Mouse (Mus musculus): ENCODE results near the gene Clec2i. TPM values are rescaled to one million over a fixed set of nuclear protein-coding genes. Genes with fewer than 3 reads are reported as not detected.

Gene Clec2i
- polyA plus RNA-seq, 1 experiment = not detected

DNA sequence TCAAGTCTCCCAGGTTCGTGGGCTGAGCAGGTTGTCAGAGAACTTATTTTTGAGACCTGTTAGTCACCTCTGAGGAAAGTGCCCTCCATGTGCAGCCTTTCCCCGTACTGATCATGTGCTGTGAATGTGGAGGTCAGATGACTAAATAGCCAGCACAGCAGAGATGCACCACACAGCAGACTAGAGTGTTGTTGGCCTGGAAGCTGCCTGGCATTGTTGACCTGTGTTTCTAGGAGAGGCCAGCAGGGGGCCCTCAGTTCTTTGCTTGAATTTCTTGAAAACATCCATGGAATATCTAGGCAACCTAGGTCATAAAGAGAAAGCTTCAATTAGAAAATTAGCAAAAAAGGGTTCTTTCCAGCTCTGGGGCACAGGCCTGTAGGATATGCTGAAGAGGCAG is 37.5 kb upstream of the Clec2i start:
- Histone ChIP-seq H3K79me2 (ENCODE audit: control insufficient read depth, insufficient read depth) (no peaks in the 10 kb centered on the region), H3K27me3 (ENCODE audit: control insufficient read depth, insufficient read depth, insufficient read length) (no peaks in the 10 kb centered on the region), H3K36me3 (ENCODE audit: control insufficient read depth, insufficient read depth) (no peaks in the 10 kb centered on the region), H3K4me2 (ENCODE audit: low read depth) (no peak overlapping the region), H3ac (ENCODE audit: control insufficient read depth, insufficient read length) (no peak overlapping the region), H3K4me3 (no peak overlapping the region)
- TF ChIP-seq POLR2AphosphoS2 (IDR thresholded peaks at IDR 0.05; ENCODE audit: insufficient read length, low read depth) = no peak
- TF ChIP-seq MYOG (IDR thresholded peaks at IDR 0.05; ENCODE audit: control insufficient read depth in 1 of 3, insufficient read depth in 1 of 3, insufficient read length in 2 of 3, low read depth in 2 of 3) = no peak
- TF ChIP-seq E2F4 (IDR thresholded peaks at IDR 0.05; ENCODE audit: insufficient read depth) = no peak
- TF ChIP-seq TCF3 (IDR thresholded peaks at IDR 0.05; ENCODE audit: insufficient read length, low read depth) = no peak
- TF ChIP-seq MAX (IDR thresholded peaks at IDR 0.05; ENCODE audit: low read depth) = no peak
- no peak for TF ChIP-seq MYOD1 (IDR thresholded peaks at IDR 0.05; ENCODE audit: control insufficient read depth in 1 of 3, insufficient read length in 2 of 3, low read depth in 2 of 3)
- TF ChIP-seq POLR2A (IDR thresholded peaks at IDR 0.05; ENCODE audit: insufficient read length, low read depth) = no peak
- no peak for TF ChIP-seq REST (IDR thresholded peaks at IDR 0.05; ENCODE audit: insufficient read depth, insufficient read length)
- no peak for TF ChIP-seq CEBPB (IDR thresholded peaks at IDR 0.05; ENCODE audit: insufficient read depth, poor library complexity, severe bottlenecking)

DNA sequence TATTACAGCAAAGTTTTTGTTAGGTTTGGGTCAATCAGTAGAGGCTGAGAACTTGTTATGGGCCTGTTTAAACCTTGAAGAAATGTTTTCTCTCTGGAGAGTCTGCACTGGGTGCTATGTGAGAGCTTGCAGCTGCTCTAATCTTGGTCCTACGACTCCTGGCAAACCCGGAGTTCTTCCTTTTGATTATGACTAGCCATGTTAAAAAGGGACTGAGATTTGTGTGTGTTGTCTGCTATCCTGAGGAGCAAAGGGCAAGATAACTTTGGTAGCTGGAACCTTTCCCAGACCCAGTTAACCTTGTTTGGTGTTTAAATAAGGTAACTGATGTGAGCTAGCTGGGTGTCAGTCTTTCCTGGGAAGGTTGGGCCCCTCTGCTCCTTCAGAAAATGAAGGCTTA is 36.7 kb upstream of the Clec2i start:
- no peaks in the 10 kb centered on the region for H3K79me2 ChIP-seq (ENCODE audit: control insufficient read depth, insufficient read depth)
- H3K36me3 ChIP-seq (ENCODE audit: control insufficient read depth, insufficient read depth) = no peaks in the 10 kb centered on the region
- H3K27me3 ChIP-seq (ENCODE audit: control insufficient read depth, insufficient read depth, insufficient read length) = no peaks in the 10 kb centered on the region
- TF ChIP-seq MYOD1 (IDR thresholded peaks at IDR 0.05; ENCODE audit: control insufficient read depth in 1 of 3, insufficient read length in 2 of 3, low read depth in 2 of 3) (no peak), POLR2A (IDR thresholded peaks at IDR 0.05; ENCODE audit: insufficient read length, low read depth) (no peak), CEBPB (IDR thresholded peaks at IDR 0.05; ENCODE audit: insufficient read depth, poor library complexity, severe bottlenecking) (no peak), MYOG (IDR thresholded peaks at IDR 0.05; ENCODE audit: control insufficient read depth in 1 of 3, insufficient read depth in 1 of 3, insufficient read length in 2 of 3, low read depth in 2 of 3) (no peak), MAX (IDR thresholded peaks at IDR 0.05; ENCODE audit: low read depth) (no peak), E2F4 (IDR thresholded peaks at IDR 0.05; ENCODE audit: insufficient read depth) (no peak), SRF (IDR thresholded peaks at IDR 0.05; ENCODE audit: control insufficient read depth, insufficient read length, low read depth) (no peak), TCF12 (IDR thresholded peaks at IDR 0.05; ENCODE audit: insufficient read depth, poor library complexity, severe bottlenecking) (no peak), POLR2AphosphoS2 (IDR thresholded peaks at IDR 0.05; ENCODE audit: insufficient read length, low read depth) (no peak), TCF3 (IDR thresholded peaks at IDR 0.05; ENCODE audit: insufficient read length, low read depth) (no peak), USF1 (IDR thresholded peaks at IDR 0.05; ENCODE audit: low read depth) (no peak), REST (IDR thresholded peaks at IDR 0.05; ENCODE audit: insufficient read depth, insufficient read length) (no peak)
- no peak overlapping the region for H3K4me3 ChIP-seq
- H3K4me2 ChIP-seq (ENCODE audit: low read depth) = no peak overlapping the region
- H3ac ChIP-seq (ENCODE audit: control insufficient read depth, insufficient read length) = no peak overlapping the region

DNA sequence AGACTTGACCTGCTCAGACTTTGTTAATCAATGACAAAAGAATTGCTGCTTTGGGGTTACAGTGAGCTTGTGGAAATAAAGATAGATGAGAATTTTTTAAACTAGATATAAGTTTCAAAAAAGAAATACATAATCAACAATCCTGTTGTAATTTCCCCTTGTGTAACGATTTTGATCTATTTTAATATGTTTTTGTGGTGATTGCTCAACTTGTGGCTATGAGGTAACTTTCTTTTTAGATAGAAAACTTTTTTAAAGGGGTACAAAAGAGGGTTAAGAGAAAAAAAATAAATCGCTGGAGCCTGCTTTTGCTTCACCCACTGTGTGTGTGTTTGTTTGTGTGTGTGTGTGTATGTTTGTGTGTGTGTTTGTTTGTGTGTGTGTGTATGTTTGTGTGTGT is 36.2 kb upstream of the Clec2i start:
- no peak overlapping the region for H3K4me3 ChIP-seq
- no peaks in the 10 kb centered on the region for H3K27me3 ChIP-seq (ENCODE audit: control insufficient read depth, insufficient read depth, insufficient read length)
- H3K79me2 ChIP-seq (ENCODE audit: control insufficient read depth, insufficient read depth) = no peaks in the 10 kb centered on the region
- TF ChIP-seq TCF3 (IDR thresholded peaks at IDR 0.05; ENCODE audit: insufficient read length, low read depth) (no peak), E2F4 (IDR thresholded peaks at IDR 0.05; ENCODE audit: insufficient read depth) (no peak), CEBPB (IDR thresholded peaks at IDR 0.05; ENCODE audit: insufficient read depth, poor library complexity, severe bottlenecking) (no peak), TCF12 (IDR thresholded peaks at IDR 0.05; ENCODE audit: insufficient read depth, poor library complexity, severe bottlenecking) (no peak), MYOD1 (IDR thresholded peaks at IDR 0.05; ENCODE audit: control insufficient read depth in 1 of 3, insufficient read length in 2 of 3, low read depth in 2 of 3) (no peak)
- H3K4me2 ChIP-seq (ENCODE audit: low read depth) = no peak overlapping the region
- no peaks in the 10 kb centered on the region for H3K36me3 ChIP-seq (ENCODE audit: control insufficient read depth, insufficient read depth)
- H3ac ChIP-seq (ENCODE audit: control insufficient read depth, insufficient read length) = no peak overlapping the region

DNA sequence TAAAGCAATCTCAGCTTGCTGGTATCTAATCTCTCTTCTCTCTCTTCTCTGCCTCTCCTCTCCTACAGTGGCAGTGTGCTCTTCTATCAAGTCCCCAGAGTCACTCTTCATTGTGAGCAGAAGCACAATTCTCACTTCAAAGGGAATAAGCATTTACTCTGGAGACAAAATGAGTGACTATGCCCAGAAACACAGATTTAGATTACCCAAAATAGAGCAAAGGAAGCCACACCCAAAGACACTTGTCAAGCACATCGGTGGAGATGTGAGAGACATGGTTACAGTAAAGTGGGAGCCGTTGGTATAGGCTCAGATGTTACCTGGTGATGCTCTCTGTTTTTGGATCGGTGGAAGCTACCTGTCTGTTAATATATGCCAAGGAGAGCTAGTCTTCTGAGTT is 34.6 kb upstream of the Clec2i start:
- H3K4me3 ChIP-seq = no peak overlapping the region
- no peaks in the 10 kb centered on the region for H3K27me3 ChIP-seq (ENCODE audit: control insufficient read depth, insufficient read depth, insufficient read length)
- no peak overlapping the region for H3K4me2 ChIP-seq (ENCODE audit: low read depth)
- no peak overlapping the region for H3ac ChIP-seq (ENCODE audit: control insufficient read depth, insufficient read length)
- no peaks in the 10 kb centered on the region for H3K79me2 ChIP-seq (ENCODE audit: control insufficient read depth, insufficient read depth)
- no peaks in the 10 kb centered on the region for H3K36me3 ChIP-seq (ENCODE audit: control insufficient read depth, insufficient read depth)
- TF ChIP-seq CEBPB (IDR thresholded peaks at IDR 0.05; ENCODE audit: insufficient read depth, poor library complexity, severe bottlenecking) (no peak), POLR2A (IDR thresholded peaks at IDR 0.05; ENCODE audit: insufficient read length, low read depth) (no peak), TCF12 (IDR thresholded peaks at IDR 0.05; ENCODE audit: insufficient read depth, poor library complexity, severe bottlenecking) (no peak), SRF (IDR thresholded peaks at IDR 0.05; ENCODE audit: control insufficient read depth, insufficient read length, low read depth) (no peak), REST (IDR thresholded peaks at IDR 0.05; ENCODE audit: insufficient read depth, insufficient read length) (no peak), MYOD1 (IDR thresholded peaks at IDR 0.05; ENCODE audit: control insufficient read depth in 1 of 3, insufficient read length in 2 of 3, low read depth in 2 of 3) (no peak), MYOG (IDR thresholded peaks at IDR 0.05; ENCODE audit: control insufficient read depth in 1 of 3, insufficient read depth in 1 of 3, insufficient read length in 2 of 3, low read depth in 2 of 3) (no peak), MAX (IDR thresholded peaks at IDR 0.05; ENCODE audit: low read depth) (no peak), USF1 (IDR thresholded peaks at IDR 0.05; ENCODE audit: low read depth) (no peak), POLR2AphosphoS2 (IDR thresholded peaks at IDR 0.05; ENCODE audit: insufficient read length, low read depth) (no peak), TCF3 (IDR thresholded peaks at IDR 0.05; ENCODE audit: insufficient read length, low read depth) (no peak), E2F4 (IDR thresholded peaks at IDR 0.05; ENCODE audit: insufficient read depth) (no peak)
